Mouse (Mus musculus): Measurements from ENCODE around the gene Myrip. TPM values are rescaled to one million over a fixed set of nuclear protein-coding genes. Genes with fewer than 3 reads are reported as not detected.
"Not testable (repeated sequence)": the region's sequence is repeated elsewhere in the genome, so short reads cannot be mapped to it uniquely, and the experiment has no call there.

Gene Myrip
- polyA plus RNA-seq (2012; rRNA removed): 3.9 and 8.0 TPM in 2 replicates

GRCm38 (mm10) chr9:120301213-120301612 lies at the start of gene Myrip:
Myrip (plus strand) TSS chr9:120301513.
- DNase-seq (ENCODE audit: low read depth): not testable (repeated sequence)

GRCm38 (mm10) chr9:120259805-120260204 lies 41.5 kb upstream of the Myrip start:
- TF ChIP-seq CTCF (IDR thresholded peaks at IDR 0.05; ENCODE audit: borderline replicate concordance, extremely low read depth, insufficient read depth, insufficient read length): no peak
- no peak for TF ChIP-seq POLR2A (IDR thresholded peaks at IDR 0.05; ENCODE audit: borderline replicate concordance, extremely low read depth, insufficient read depth, insufficient read length, poor library complexity, severe bottlenecking)
- DNase-seq (ENCODE audit: low read depth): peak; percentile 89

- TF ChIP-seq POLR2A (IDR thresholded peaks at IDR 0.05; ENCODE audit: borderline replicate concordance, extremely low read depth, insufficient read depth, insufficient read length, poor library complexity, severe bottlenecking): no peak
- TF ChIP-seq CTCF (IDR thresholded peaks at IDR 0.05; ENCODE audit: borderline replicate concordance, extremely low read depth, insufficient read depth, insufficient read length): no peak
- DNase-seq (ENCODE audit: low read depth): peak; percentile 97
Observed at GRCm38 (mm10) chr9:120263994-120264393, 37.3 kb upstream of the Myrip start.

- no peak for TF ChIP-seq POLR2A (IDR thresholded peaks at IDR 0.05; ENCODE audit: borderline replicate concordance, extremely low read depth, insufficient read depth, insufficient read length, poor library complexity, severe bottlenecking)
- no peak for TF ChIP-seq CTCF (IDR thresholded peaks at IDR 0.05; ENCODE audit: borderline replicate concordance, extremely low read depth, insufficient read depth, insufficient read length)
- no peak for DNase-seq (ENCODE audit: low read depth)
Observed at GRCm38 (mm10) chr9:120273083-120273482, 28.2 kb upstream of the Myrip start.

GRCm38 (mm10) chr9:120275226-120275625 lies 26.1 kb upstream of the Myrip start:
- DNase-seq (ENCODE audit: low read depth): no peak
- TF ChIP-seq CTCF (IDR thresholded peaks at IDR 0.05; ENCODE audit: borderline replicate concordance, extremely low read depth, insufficient read depth, insufficient read length) (no peak), POLR2A (IDR thresholded peaks at IDR 0.05; ENCODE audit: borderline replicate concordance, extremely low read depth, insufficient read depth, insufficient read length, poor library complexity, severe bottlenecking) (no peak)

- DNase-seq (ENCODE audit: low read depth): no peak
- no peak for TF ChIP-seq POLR2A (IDR thresholded peaks at IDR 0.05; ENCODE audit: borderline replicate concordance, extremely low read depth, insufficient read depth, insufficient read length, poor library complexity, severe bottlenecking)
- no peak for TF ChIP-seq CTCF (IDR thresholded peaks at IDR 0.05; ENCODE audit: borderline replicate concordance, extremely low read depth, insufficient read depth, insufficient read length)
Observed at GRCm38 (mm10) chr9:120281147-120281546, 20.2 kb upstream of the Myrip start.

- TF ChIP-seq POLR2A (IDR thresholded peaks at IDR 0.05; ENCODE audit: borderline replicate concordance, extremely low read depth, insufficient read depth, insufficient read length, poor library complexity, severe bottlenecking) (no peak), CTCF (IDR thresholded peaks at IDR 0.05; ENCODE audit: borderline replicate concordance, extremely low read depth, insufficient read depth, insufficient read length) (no peak)
- no peak for DNase-seq (ENCODE audit: low read depth)
Observed at GRCm38 (mm10) chr9:120282461-120283047, 18.8 kb upstream of the Myrip start.

GRCm38 (mm10) chr9:120283556-120283955 lies 17.8 kb upstream of the Myrip start:
- TF ChIP-seq POLR2A (IDR thresholded peaks at IDR 0.05; ENCODE audit: borderline replicate concordance, extremely low read depth, insufficient read depth, insufficient read length, poor library complexity, severe bottlenecking) (no peak), CTCF (IDR thresholded peaks at IDR 0.05; ENCODE audit: borderline replicate concordance, extremely low read depth, insufficient read depth, insufficient read length) (no peak)
- DNase-seq (ENCODE audit: low read depth): no peak

- TF ChIP-seq POLR2A (IDR thresholded peaks at IDR 0.05; ENCODE audit: borderline replicate concordance, extremely low read depth, insufficient read depth, insufficient read length, poor library complexity, severe bottlenecking): no peak
- TF ChIP-seq CTCF (IDR thresholded peaks at IDR 0.05; ENCODE audit: borderline replicate concordance, extremely low read depth, insufficient read depth, insufficient read length): no peak
- peak; percentile 39 for DNase-seq (ENCODE audit: low read depth)
Observed at GRCm38 (mm10) chr9:120288011-120288410, 13.3 kb upstream of the Myrip start.

GRCm38 (mm10) chr9:120290375-120290774 lies 10.9 kb upstream of the Myrip start:
- no peak for TF ChIP-seq POLR2A (IDR thresholded peaks at IDR 0.05; ENCODE audit: borderline replicate concordance, extremely low read depth, insufficient read depth, insufficient read length, poor library complexity, severe bottlenecking)
- no peak for TF ChIP-seq CTCF (IDR thresholded peaks at IDR 0.05; ENCODE audit: borderline replicate concordance, extremely low read depth, insufficient read depth, insufficient read length)

GRCm38 (mm10) chr9:120292488-120292887 lies 8.8 kb upstream of the Myrip start:
- DNase-seq (ENCODE audit: low read depth): no peak
- TF ChIP-seq POLR2A (IDR thresholded peaks at IDR 0.05; ENCODE audit: borderline replicate concordance, extremely low read depth, insufficient read depth, insufficient read length, poor library complexity, severe bottlenecking) (no peak), CTCF (IDR thresholded peaks at IDR 0.05; ENCODE audit: borderline replicate concordance, extremely low read depth, insufficient read depth, insufficient read length) (no peak)

More at GRCm38 (mm10) chr9:120290375-120290774, 10.9 kb upstream of the Myrip start:
- DNase-seq (ENCODE audit: low read depth): no peak

- TF ChIP-seq CTCF (IDR thresholded peaks at IDR 0.05; ENCODE audit: borderline replicate concordance, extremely low read depth, insufficient read depth, insufficient read length): no peak
- TF ChIP-seq POLR2A (IDR thresholded peaks at IDR 0.05; ENCODE audit: borderline replicate concordance, extremely low read depth, insufficient read depth, insufficient read length, poor library complexity, severe bottlenecking): no peak
- DNase-seq (ENCODE audit: low read depth): no peak
Observed at GRCm38 (mm10) chr9:120295527-120295926, 5.8 kb upstream of the Myrip start.

All from brain, embryonic 14.5 days (tissue).